Mouse (Mus musculus) spleen, adult 2 months (tissue): ENCODE measurements around the gene Necab3.

ENCODE experiments used
- CTCF ChIP-seq: fragments of 200-500 bp; IDR thresholded peaks from 2 replicates; pipeline ENCODE4 v1.5.1; 2011; ENCODE audit warnings: mild to moderate bottlenecking, inconsistent platforms; ENCODE audit not compliant: insufficient read depth, insufficient read length, insufficient replicate concordance; ENCODE audit errors: extremely low read depth
- POLR2A ChIP-seq: fragments of 200-500 bp; IDR thresholded peaks from 2 replicates; pipeline ENCODE4 v1.6.1; 2011; ENCODE audit warnings: low read depth, low read length, inconsistent platforms

GRCm38 (mm10) chr2:154532888-154533287 is 25.8 kb downstream of the Necab3 start:
- no peak for TF ChIP-seq CTCF
- TF ChIP-seq POLR2A = no peak
